Mouse (Mus musculus): ENCODE measurements around the gene Cntn1. TPM values are rescaled to one million over a fixed set of nuclear protein-coding genes. Genes with fewer than 3 reads are reported as not detected.

Gene Cntn1
- polyA plus RNA-seq, 1 experiment: 0.11 TPM

DNA sequence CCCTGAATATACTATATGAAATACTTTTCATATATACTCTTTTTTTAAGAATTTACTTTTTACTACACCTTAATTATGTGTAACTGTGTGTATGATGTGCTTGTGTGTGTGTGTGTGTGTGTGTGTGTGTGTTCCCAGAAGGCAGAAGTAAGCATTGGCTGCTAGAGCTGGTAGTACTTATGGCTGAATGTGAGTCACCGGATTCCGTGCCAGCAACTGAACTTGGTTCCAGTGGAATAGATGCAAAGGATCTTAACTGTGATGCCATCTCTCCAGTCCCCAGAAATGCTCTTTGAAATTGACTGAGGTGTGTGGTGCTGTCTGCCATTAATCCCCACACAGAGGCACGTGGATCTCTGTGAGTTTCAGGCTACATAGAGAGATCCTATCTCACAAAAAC lies 113.2 kb downstream of the Cntn1 start:
- Histone ChIP-seq H3K36me3 (ENCODE audit: control insufficient read depth, insufficient read depth, low read length) (no peaks in the 10 kb centered on the region), H3K4me3 (ENCODE audit: low read depth, low read length) (no peak overlapping the region), H3K27me3 (ENCODE audit: control insufficient read depth, insufficient read depth, low read length) (no peaks in the 10 kb centered on the region), H3K27ac (ENCODE audit: insufficient read depth, low read depth, low read length) (no peak overlapping the region), H3K4me1 (ENCODE audit: control insufficient read depth, insufficient read depth, insufficient read length, low read length) (no peaks in the 10 kb centered on the region)
- no peak for TF ChIP-seq POLR2A (IDR thresholded peaks at IDR 0.05; ENCODE audit: low read depth, low read length)
- WGBS: 68% methylated on average over 3 of the region's 3 CpGs

DNA sequence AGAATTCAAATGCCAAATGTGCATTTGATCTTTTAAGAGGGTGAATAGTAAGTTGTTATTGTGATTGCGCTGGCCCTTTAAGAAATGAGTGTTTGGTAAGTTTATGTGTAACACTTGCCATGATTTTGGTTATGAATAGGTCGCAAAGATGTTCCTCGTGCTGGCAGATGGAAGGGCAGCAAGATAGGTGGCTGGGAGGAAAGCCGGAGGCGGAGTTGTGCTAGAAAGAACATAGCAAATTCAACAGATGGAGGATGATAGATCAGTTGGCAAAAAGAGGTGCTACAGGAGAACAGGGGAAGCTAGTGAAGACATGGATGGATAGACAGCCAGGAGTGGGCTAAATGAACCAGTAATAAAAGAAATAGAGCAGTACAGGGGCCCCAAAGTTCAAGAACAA lies 115.3 kb downstream of the Cntn1 start:
- Histone ChIP-seq H3K4me1 (ENCODE audit: control insufficient read depth, insufficient read depth, insufficient read length, low read length) (no peaks in the 10 kb centered on the region), H3K36me3 (ENCODE audit: control insufficient read depth, insufficient read depth, low read length) (no peaks in the 10 kb centered on the region), H3K27ac (ENCODE audit: insufficient read depth, low read depth, low read length) (no peak overlapping the region), H3K4me3 (ENCODE audit: low read depth, low read length) (no peak overlapping the region), H3K27me3 (ENCODE audit: control insufficient read depth, insufficient read depth, low read length) (no peaks in the 10 kb centered on the region)
- whole genome bisulfite sequencing: 79% methylated on average over 5 of the region's 5 CpGs
- no peak for TF ChIP-seq POLR2A (IDR thresholded peaks at IDR 0.05; ENCODE audit: low read depth, low read length)
- TF ChIP-seq CTCF (IDR thresholded peaks at IDR 0.05; ENCODE audit: extremely low read depth, insufficient read length, insufficient replicate concordance, low read depth, low read length): no peak

GRCm38 (mm10) chr15:92175739-92176138 lies 124.8 kb downstream of the Cntn1 start:
- no peaks in the 10 kb centered on the region for H3K4me1 ChIP-seq (ENCODE audit: control insufficient read depth, insufficient read depth, insufficient read length, low read length)
- H3K27ac ChIP-seq (ENCODE audit: insufficient read depth, low read depth, low read length): no peak overlapping the region
- TF ChIP-seq POLR2A (IDR thresholded peaks at IDR 0.05; ENCODE audit: low read depth, low read length): no peak
- no peak overlapping the region for H3K4me3 ChIP-seq (ENCODE audit: low read depth, low read length)
- no peaks in the 10 kb centered on the region for H3K27me3 ChIP-seq (ENCODE audit: control insufficient read depth, insufficient read depth, low read length)
- no peaks in the 10 kb centered on the region for H3K36me3 ChIP-seq (ENCODE audit: control insufficient read depth, insufficient read depth, low read length)
- 62% methylated on average over 2 of the region's 2 CpGs for WGBS

- no peak overlapping the region for H3K4me3 ChIP-seq (ENCODE audit: low read depth, low read length)
- 82% methylated on average over 9 of the region's 9 CpGs for WGBS
- H3K27me3 ChIP-seq (ENCODE audit: control insufficient read depth, insufficient read depth, low read length): no peaks in the 10 kb centered on the region
- H3K36me3 ChIP-seq (ENCODE audit: control insufficient read depth, insufficient read depth, low read length): no peaks in the 10 kb centered on the region
- no peak for TF ChIP-seq CTCF (IDR thresholded peaks at IDR 0.05; ENCODE audit: extremely low read depth, insufficient read length, insufficient replicate concordance, low read depth, low read length)
- no peak for TF ChIP-seq POLR2A (IDR thresholded peaks at IDR 0.05; ENCODE audit: low read depth, low read length)
- no peak overlapping the region for H3K27ac ChIP-seq (ENCODE audit: insufficient read depth, low read depth, low read length)
- no peaks in the 10 kb centered on the region for H3K4me1 ChIP-seq (ENCODE audit: control insufficient read depth, insufficient read depth, insufficient read length, low read length)
Measured at GRCm38 (mm10) chr15:92177413-92177812, 126.4 kb downstream of the Cntn1 start.

DNA sequence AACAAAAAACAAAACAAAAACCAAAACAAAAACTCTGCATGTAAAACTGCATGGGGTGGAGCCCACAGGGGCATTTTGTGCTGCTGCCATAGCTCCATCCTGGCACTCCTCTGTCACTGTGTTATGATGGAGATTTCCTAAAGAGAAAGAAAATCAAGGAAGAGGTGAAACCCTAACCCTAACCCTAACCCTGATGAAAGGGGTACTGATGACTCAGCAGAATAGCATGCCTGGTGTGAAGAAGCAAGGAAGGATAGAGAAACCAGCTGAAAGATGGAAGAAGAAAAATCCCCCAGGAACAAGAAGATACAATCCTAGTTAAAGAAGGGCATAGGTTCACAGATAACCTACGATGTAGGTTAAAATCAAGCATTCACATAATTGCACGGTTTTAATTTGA lies 134.5 kb downstream of the Cntn1 start:
- H3K27me3 ChIP-seq (ENCODE audit: control insufficient read depth, insufficient read depth, low read length): no peaks in the 10 kb centered on the region
- no peak overlapping the region for H3K4me3 ChIP-seq (ENCODE audit: low read depth, low read length)
- H3K4me1 ChIP-seq (ENCODE audit: control insufficient read depth, insufficient read depth, insufficient read length, low read length): no peaks in the 10 kb centered on the region

DNA sequence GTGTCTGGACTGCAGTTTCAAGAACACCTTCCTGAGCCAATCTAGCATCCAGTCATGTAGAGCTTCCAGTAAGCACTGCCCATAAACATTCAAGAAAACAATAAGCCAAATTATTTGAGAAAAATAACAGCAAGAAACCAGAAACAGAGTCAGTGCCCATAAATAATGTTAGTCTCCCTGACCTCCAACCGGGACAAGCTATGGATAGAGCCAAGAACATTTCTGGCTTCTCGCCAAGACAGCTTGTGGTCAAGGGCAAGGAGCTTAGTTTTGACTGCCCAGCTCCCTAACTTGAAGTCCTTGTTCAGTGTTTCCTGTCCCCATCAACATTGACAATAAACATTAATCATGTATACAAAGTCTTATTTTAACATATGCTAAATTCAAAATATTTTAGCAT lies 139.0 kb downstream of the Cntn1 start:
- TF ChIP-seq CTCF (IDR thresholded peaks at IDR 0.05; ENCODE audit: extremely low read depth, insufficient read length, insufficient replicate concordance, low read depth, low read length): no peak
- TF ChIP-seq POLR2A (IDR thresholded peaks at IDR 0.05; ENCODE audit: low read depth, low read length): no peak
- no peaks in the 10 kb centered on the region for H3K4me1 ChIP-seq (ENCODE audit: control insufficient read depth, insufficient read depth, insufficient read length, low read length)
- 65% methylated on average over 2 of the region's 2 CpGs for WGBS

More for the DNA sequence above, 134.5 kb downstream of the Cntn1 start:
- no peak for TF ChIP-seq POLR2A (IDR thresholded peaks at IDR 0.05; ENCODE audit: low read depth, low read length)
- no peak for TF ChIP-seq CTCF (IDR thresholded peaks at IDR 0.05; ENCODE audit: extremely low read depth, insufficient read length, insufficient replicate concordance, low read depth, low read length)
- H3K27ac ChIP-seq (ENCODE audit: insufficient read depth, low read depth, low read length): no peak overlapping the region
- WGBS: 94% methylated on average over 2 of the region's 2 CpGs
- no peaks in the 10 kb centered on the region for H3K36me3 ChIP-seq (ENCODE audit: control insufficient read depth, insufficient read depth, low read length)

DNA sequence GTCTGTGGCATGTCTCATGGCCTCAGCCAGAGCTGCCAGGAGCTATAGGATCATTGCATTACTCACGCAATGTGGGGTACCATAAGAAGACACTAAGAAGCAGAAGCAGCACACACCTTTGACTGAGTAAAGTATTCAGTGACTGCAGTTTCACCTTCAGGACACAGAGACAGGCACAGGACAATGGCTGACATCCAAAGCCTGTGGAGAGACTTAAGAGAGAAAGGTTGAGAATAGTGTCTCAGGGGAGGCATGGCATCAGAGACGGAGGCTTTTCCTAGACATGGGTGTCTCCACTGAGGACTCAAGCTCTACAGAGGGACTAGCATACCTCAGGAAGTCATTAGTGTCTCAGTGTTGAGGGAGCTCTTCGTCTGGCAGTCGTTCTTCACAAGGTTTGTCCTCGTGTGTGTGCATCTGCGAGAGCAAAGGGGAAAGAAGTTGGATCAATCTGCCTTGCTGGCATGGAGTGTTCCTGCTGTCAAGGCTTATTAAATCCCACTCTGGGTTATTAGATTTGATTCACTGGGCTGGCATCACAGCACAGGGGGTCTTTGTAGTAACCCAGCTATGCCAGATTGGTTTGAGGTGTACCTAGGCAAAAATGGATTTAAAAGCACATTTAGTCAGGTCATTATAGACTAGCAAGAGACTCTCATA lies 149.5 kb downstream of the Cntn1 start:
- no peaks in the 10 kb centered on the region for H3K36me3 ChIP-seq (ENCODE audit: control insufficient read depth, insufficient read depth, low read length)
- no peak overlapping the region for H3K4me3 ChIP-seq (ENCODE audit: low read depth, low read length)
- no peak overlapping the region for H3K27ac ChIP-seq (ENCODE audit: insufficient read depth, low read depth, low read length)
- 76% methylated on average over 6 of the region's 6 CpGs for WGBS
- no peaks in the 10 kb centered on the region for H3K27me3 ChIP-seq (ENCODE audit: control insufficient read depth, insufficient read depth, low read length)
- no peaks in the 10 kb centered on the region for H3K4me1 ChIP-seq (ENCODE audit: control insufficient read depth, insufficient read depth, insufficient read length, low read length)
- TF ChIP-seq CTCF (IDR thresholded peaks at IDR 0.05; ENCODE audit: extremely low read depth, insufficient read length, insufficient replicate concordance, low read depth, low read length) (no peak), POLR2A (IDR thresholded peaks at IDR 0.05; ENCODE audit: low read depth, low read length) (no peak)

More for the DNA sequence above, 139.0 kb downstream of the Cntn1 start:
- Histone ChIP-seq H3K4me3 (ENCODE audit: low read depth, low read length) (no peak overlapping the region), H3K27me3 (ENCODE audit: control insufficient read depth, insufficient read depth, low read length) (no peaks in the 10 kb centered on the region), H3K36me3 (ENCODE audit: control insufficient read depth, insufficient read depth, low read length) (no peaks in the 10 kb centered on the region), H3K27ac (ENCODE audit: insufficient read depth, low read depth, low read length) (no peak overlapping the region)

All from small intestine, adult 2 months (tissue).